Mouse (Mus musculus) embryo, embryonic 9.5 days (tissue): Measurements from ENCODE around the gene C1rl.
A peak's percentile ranks its signal among the peaks of the same experiment; 100 is the strongest.
"Not testable (repeated sequence)": the region's sequence is repeated elsewhere in the genome, so short reads cannot be mapped to it uniquely, and the experiment has no call there.

ENCODE experiments used
- DNase-seq: peaks from one replicate; pipeline ENCODE4 v3.0.0-alpha.2; 2017; ENCODE audit errors: extremely low spot score

C1rl gene

DNA sequence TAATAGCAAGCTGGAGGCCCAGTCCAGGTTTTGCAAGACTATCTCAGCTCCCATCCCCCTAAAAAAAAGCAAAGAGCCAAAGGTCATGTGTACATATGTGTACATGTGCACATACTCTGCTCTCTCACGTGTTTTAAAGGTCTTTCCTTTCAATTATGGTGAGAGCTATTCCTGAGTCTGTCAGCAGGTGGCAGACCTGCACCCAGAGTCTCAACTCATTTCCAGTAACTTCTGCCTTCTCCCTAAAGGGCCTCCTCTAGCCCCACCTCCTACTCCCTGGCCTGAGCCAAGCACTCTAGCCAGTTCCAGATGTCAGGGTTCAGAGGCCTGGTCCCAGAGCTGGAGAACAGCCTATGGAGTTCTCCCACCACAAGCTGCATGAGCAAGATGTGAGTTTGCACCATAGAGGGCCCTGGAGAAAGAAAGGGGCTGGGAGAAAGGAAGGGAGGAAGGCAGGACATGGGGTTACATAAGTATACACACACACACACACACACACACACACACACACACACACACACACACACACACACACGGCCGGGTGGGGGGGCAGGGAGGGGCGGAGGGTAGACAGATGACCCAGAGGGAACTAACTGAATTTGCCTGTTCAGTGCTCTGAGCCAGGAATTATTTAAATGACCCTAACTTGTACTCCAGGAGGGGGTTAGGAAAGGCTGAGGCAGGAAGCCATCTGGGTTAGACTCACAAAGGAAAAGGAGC lies at the start of gene C1rl:
Gene C1rl, plus strand, starts transcription at position 272 of the 720 bp plus-strand sequence.
- DNase-seq, result peak; percentile 80

DNA sequence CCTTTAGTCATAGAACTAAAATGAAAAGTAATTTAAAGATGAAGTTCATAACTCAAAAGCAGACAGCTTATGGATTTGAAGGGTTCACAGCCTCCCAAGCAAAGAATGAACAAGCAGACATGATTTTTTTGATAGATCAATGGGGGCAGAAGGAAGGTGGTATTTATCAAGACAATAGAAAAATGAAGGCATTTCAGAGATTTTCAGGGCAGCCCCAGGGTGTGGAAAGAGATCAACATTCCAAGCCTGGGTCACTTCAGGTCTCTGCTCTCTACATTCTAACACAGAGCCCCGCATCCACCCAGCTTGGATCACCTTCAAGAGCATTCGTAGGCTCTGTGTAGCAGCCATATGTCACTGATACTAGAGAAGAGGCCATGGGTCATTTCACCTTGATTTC lies 49.6 kb upstream of the C1rl start:
- no peak for DNase-seq

- DNase-seq, result no peak
Measured at GRCm38 (mm10) chr6:124446024-124446423, 46.9 kb upstream of the C1rl start.

DNA sequence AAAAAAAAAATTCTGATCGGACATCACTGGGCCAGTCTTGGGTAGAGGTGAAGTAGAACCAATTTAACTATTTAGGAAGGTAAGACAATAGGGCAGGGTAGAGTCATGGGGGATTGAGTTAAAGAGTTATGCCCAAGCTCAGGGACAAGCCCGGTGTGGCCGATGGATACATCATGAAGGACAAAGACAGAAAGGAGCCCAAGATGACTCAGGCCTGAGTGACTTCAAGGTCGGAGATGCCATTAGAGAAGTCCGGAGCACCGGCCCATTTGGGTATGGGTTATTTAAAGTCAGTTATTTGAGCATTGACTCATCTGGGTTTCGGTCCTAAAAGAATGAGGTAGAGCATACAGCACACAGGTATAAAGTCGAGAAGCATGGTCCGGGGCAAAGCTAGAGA lies 46.5 kb upstream of the C1rl start:
- no peak for DNase-seq

DNA sequence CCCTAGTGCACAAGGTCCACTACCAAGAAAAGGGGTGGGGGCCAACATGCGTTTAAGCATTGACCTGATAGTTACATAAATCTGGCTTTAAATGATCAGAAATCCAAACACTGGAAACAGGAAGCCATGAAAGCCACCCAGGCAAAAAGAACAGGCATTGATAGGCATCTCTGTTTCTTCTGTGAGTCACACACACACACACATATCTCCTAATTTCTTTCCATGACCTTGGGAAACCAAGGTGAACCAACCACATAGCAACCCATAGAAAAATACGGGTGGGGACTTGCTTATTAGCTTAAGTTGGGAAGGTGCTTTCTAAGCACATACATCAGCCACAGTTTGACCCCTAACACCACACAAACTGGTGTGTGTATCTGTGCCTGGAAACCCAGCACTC lies 45.6 kb upstream of the C1rl start:
- no peak for DNase-seq

DNA sequence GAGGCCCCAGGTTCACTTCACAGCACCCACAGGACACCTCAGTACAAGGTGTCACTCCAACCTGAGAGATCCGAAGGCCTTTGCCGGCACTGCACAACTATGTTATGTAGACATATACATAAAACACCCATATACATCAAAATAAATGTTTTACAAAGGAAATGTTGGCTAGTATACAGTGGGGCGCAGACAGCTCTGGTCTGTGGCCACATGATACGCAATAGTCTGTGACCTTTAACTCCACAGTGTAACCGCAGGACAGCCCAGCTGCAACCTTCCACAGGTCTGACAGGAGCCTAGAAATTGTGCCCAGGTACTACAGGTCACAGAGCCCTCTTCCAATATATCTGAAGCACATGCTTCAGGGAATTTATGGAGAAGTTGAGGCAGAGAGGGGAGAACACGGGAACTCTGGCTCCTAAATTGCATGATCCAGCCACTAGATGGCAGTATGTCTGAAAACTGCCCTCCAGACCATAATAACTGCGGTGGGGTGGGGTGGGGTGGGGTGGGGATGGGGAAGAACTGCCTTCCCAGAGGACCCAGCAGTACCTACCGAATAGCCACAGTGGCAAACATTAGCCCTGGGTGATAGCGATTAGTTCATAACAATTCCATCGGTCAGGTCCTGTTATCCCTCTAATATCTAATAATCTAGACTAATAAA lies 44.6 kb upstream of the C1rl start:
- DNase-seq, result no peak

DNA sequence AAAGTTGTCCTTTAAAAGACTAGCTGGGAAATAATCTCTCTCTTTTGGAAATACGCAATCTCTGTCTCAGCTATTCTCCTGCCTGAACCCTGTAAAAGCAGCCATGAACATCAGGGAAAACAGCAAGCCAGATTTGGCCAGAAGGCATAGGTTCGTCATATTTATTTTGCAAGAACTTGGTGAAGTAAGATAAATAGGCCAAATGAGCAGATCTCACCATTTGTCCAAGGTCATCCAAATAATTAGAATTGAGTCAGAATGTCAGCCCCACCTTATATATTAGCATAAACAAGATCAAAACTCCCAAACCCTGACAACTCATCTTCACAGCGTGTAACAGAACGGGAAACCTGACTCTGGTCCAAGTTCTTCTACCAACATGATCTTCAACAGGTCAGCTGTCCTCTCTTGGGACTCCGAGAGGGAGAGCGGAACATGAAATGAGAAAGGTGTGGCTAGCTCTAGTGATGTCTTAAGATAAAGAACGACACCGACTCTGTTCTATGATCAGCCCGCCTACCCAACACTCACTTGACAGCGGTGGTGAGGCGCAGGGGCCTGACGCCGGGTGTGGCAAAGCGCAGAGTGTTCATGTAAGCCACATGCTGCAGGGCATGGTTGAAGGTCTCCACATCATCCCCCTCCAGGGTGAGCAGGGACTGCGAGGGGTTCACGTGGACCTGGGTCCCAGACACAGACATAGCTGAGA lies 43.8 kb upstream of the C1rl start:
- no peak for DNase-seq

- no peak for DNase-seq
Measured at GRCm38 (mm10) chr6:124449668-124450383, 43.1 kb upstream of the C1rl start.

- no peak for DNase-seq
Measured at GRCm38 (mm10) chr6:124451995-124452394, 40.9 kb upstream of the C1rl start.

GRCm38 (mm10) chr6:124453756-124454155 lies 39.2 kb upstream of the C1rl start:
- DNase-seq, result no peak

DNA sequence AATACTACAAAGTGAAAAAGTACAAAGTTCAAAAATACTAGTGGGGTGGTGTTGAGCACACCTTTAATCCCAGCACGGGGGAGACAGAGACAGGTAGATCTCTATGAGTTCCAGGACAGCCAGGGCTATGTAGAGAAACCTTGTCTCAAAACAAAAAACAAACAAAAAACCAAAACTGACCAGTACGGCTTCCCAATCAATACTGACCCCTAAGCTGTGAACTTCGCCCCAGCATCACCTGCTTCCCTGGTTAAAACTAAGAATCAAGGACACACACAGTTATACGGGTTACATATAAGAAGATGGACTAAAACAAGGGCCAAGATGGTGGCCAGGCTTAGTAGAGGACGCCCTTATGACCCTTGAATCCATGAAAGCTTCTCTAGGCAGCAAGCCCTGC lies 36.7 kb upstream of the C1rl start:
- no peak for DNase-seq

DNA sequence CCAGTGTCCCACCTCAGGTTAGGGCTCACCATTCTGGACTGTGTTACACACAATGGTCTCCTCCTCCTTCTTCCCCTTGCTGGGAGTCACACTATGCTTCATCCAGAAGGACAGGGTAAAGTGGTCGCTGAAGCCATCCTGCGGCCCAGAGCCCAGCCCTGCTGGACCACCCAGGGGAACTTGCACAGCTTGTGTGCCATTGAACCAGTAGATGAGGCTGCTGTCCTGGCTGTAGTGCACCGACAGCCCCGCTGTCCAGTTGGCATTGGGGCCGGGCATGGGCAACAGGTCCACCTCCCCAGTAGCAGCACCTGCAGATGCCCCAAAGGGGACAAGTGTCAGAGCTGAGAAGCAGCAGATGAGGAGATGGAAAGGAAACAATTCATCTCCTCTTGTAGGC lies 35.1 kb upstream of the C1rl start:
- DNase-seq, result no peak

DNA sequence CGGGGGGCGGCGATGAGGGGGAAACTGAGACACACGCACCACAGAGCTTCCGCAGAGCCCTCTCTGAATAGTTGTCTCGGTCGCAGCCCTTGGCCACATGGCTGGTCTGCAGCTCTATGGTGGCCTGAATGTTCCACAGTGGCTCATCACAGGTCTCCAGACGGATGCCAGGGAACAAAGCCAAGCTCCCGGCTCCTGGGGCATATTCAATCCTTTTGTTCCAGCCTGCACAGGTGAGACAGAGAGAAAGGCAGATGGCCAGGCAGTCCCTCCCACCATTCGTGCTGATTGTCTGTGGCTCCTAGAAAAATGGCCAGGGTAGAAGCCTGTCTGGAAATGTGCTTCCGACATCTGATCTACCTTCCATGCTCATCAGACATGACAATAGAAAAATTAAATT lies 34.4 kb upstream of the C1rl start:
- no peak for DNase-seq

DNA sequence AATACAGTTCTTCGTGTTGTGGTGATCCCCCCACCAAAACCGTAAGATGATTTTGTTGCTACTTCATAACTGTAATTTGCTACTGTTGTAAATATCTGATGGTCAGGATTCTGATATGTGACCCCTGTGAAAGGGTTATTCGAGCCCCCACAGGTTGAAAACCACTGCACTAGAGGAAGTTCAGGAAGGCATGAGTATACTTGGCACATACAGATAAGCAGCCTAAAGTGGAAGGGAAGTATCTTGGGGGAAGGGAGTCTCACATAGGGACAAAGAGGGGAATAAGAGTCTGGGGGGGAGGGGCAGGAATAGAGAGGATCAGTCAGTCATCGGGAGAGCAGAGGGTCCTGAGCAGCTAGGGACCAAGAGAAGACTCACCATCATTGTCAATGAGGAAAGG lies 33.5 kb upstream of the C1rl start:
- DNase-seq, result no peak

- DNase-seq, result no peak
Measured at GRCm38 (mm10) chr6:124463881-124464291, 29.0 kb upstream of the C1rl start.

DNA sequence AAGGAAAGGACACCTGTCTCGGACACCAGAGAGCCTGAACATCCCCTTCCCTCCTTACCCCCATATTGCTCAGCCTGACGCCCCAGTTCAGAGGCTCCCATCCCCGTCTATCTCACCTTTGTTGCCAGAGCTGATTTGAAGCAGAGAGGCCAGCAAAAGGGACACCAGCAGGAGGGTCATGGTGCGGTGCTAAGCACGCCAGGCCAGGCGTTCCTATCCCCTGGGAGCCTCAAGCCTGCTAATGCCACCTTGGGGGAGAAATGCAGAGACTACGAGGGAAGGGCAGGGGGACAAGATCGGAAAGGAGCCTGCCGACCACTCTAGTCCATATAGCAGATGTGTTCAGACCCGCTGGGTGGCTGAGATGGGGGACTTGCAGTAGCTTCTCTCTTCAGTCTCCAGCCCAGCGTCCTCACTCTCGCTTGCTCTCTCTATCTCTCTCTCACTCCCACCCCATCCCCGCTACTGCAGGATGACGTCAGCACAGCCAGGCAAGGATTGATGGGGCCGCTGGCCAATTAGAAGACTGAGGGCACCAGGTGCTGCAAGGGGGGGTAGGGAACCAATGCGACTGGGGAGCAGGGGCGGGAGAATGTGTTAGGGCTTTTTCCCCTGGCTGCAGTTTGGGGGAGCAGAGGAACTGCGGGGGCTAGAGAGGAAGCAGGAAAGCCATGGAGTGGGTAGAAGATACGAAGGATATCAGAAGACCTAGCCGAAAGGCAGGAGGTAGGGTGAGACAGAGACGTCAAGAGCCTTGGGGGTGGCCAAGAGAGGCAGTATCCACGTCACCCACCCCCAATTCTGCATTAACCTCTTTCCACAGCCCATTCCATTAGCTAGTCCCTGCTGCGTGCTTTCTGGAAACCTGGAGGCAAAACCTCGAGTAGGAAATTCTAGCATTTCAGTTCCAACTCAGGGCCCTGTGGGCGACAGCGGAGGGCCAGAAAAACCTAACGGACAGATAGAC lies 28.3 kb upstream of the C1rl start, which contains the start of gene Clstn3:
Gene Clstn3, minus strand, starts transcription at position 490 of the 967 bp plus-strand sequence.
- DNase-seq, result peak; percentile 89

DNA sequence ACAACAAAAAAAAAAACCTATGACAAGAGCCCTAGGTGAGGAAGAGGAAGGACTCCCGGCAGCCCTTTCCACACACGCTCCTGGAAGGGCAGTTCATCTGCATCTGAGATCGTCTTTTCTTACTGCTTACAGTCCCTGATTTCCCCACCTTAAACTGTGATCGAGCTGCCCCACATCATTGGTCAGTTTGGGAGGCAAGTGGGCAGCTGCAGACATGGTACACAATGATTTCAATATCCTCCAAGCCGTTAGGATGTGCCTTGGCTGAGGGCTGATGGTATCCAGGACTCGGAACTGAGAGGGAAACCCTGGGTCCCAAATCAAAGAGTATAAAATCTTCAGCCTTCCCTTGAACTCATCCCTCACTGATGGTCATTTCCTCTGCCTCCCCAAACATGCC lies 27.6 kb upstream of the C1rl start:
- no peak for DNase-seq

DNA sequence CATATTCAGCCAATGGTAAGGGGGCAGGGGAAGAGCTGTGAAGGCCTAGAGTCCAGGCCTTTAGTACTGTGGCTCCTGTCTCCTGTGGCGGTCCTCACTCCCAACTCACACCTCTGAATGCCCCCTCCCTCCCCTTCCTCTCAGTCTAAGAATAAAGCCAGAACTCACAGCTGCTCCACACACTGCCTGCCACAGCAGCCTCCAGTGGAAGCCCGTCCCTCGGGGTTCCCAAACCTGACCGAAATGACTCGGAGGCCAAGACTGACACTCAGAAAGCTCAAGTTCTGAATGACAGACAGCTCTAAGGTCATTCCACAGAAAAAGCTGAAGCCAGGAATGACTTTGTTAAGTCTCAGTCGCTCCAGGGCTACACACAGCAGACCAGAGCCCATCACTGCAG lies 27.2 kb upstream of the C1rl start:
- DNase-seq, result no peak

- no peak for DNase-seq
Measured at GRCm38 (mm10) chr6:124471121-124471520, 21.8 kb upstream of the C1rl start.

- DNase-seq, result not testable (repeated sequence)
Measured at GRCm38 (mm10) chr6:124471783-124472638, 20.9 kb upstream of the C1rl start.
